Mouse (Mus musculus) kidney, embryonic 15.5 days (tissue): ENCODE measurements at regions not wholly inside any gene's neighbourhood (a gene's known extent, or its start where the extent isn't known, plus 50 kb on each side); places are given as distances from the start of the nearest gene placed in this dataset.

Experiments used
- ATAC-seq: fragments of 200-750 bp; cut with Nextera tagmentation; replicated peaks from 2 replicates; pipeline ENCODE4 v1.8.0; 2017; ENCODE audit warnings: moderate TSS enrichment; ENCODE audit not compliant: low FRiP score
- H3K27ac ChIP-seq: fragments of 300-500 bp; sonication (generic); 2 replicates; pipeline ENCODE4 v1.5.1; 2015; ENCODE audit warnings: mild to moderate bottlenecking, inconsistent platforms
- H3K27me3 ChIP-seq: fragments of 300-500 bp; sonication (generic); 2 replicates; pipeline ENCODE4 v1.6.1; 2015; ENCODE audit warnings: inconsistent platforms
- H3K36me3 ChIP-seq: fragments of 300-500 bp; sonication (generic); 2 replicates; pipeline ENCODE4 v1.6.1; 2015; ENCODE audit warnings: inconsistent platforms
- H3K4me1 ChIP-seq: fragments of 300-500 bp; sonication (generic); 2 replicates; pipeline ENCODE4 v1.6.1; 2015; ENCODE audit warnings: inconsistent platforms
- H3K4me2 ChIP-seq: fragments of 300-500 bp; sonication (generic); 2 replicates; pipeline ENCODE4 v1.6.1; 2015; ENCODE audit warnings: moderate library complexity, mild to moderate bottlenecking, inconsistent platforms
- H3K4me3 ChIP-seq: fragments of 300-500 bp; sonication (generic); replicated peaks from 2 replicates; pipeline ENCODE4 v1.5.1; 2015; ENCODE audit warnings: mild to moderate bottlenecking, inconsistent platforms
- H3K9ac ChIP-seq: fragments of 300-500 bp; sonication (generic); 2 replicates; pipeline ENCODE4 v1.6.1; 2015; ENCODE audit warnings: mild to moderate bottlenecking, inconsistent platforms
- H3K9me3 ChIP-seq: fragments of 300-500 bp; sonication (generic); replicated peaks from 2 replicates; pipeline ENCODE4 v1.6.1; 2016; ENCODE audit warnings: inconsistent platforms
- WGBS: fragments of 180-500 bp; shearing (Covaris S2); methylation state at CpG from one replicate; pipeline ENCODE4 v1.1.7; 2015; ENCODE audit warnings: mixed read lengths; 5-methylcytosine and 5-hydroxymethylcytosine counted together

- WGBS = 96% methylated on average over 3 of the region's 3 CpGs
- Histone ChIP-seq H3K4me2 (no peak overlapping the region), H3K27me3 (no peaks in the 10 kb centered on the region), H3K36me3 (no peaks in the 10 kb centered on the region), H3K4me3 (no peak overlapping the region), H3K9me3 (no peaks in the 10 kb centered on the region), H3K9ac (no peak overlapping the region), H3K27ac (no peak overlapping the region), H3K4me1 (no peaks in the 10 kb centered on the region)
- ATAC-seq = no peak
Measured at GRCm38 (mm10) chr19:15851622-15852021, 95.5 kb downstream of the Psat1 start.

DNA sequence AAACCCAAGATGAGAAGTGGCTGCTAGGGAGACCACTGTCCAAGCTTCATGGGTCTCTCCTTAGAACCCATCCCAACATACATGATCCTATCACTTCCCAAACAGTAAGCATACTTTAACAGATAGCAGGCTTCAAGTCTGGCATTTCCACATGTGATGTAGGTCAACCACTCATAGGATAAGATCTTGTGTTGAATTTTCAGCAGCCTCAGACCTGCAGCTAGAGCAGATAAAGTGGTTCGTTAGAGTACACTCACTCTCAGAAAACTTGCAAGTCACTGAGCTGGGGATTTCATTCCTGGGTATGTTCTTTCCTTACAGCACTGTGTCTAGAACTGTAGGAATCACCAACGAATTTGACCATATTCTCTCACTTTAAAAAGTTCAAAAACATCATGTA is 96.4 kb downstream of the Psat1 start:
- no peak overlapping the region for H3K4me2 ChIP-seq
- H3K27ac ChIP-seq = no peak overlapping the region
- no peaks in the 10 kb centered on the region for H3K4me1 ChIP-seq
- no peaks in the 10 kb centered on the region for H3K36me3 ChIP-seq
- no peaks in the 10 kb centered on the region for H3K27me3 ChIP-seq
- H3K9ac ChIP-seq = no peak overlapping the region
- WGBS = 76% methylated on average over 2 of the region's 2 CpGs
- no peak for ATAC-seq
- no peaks in the 10 kb centered on the region for H3K9me3 ChIP-seq
- H3K4me3 ChIP-seq = no peak overlapping the region

DNA sequence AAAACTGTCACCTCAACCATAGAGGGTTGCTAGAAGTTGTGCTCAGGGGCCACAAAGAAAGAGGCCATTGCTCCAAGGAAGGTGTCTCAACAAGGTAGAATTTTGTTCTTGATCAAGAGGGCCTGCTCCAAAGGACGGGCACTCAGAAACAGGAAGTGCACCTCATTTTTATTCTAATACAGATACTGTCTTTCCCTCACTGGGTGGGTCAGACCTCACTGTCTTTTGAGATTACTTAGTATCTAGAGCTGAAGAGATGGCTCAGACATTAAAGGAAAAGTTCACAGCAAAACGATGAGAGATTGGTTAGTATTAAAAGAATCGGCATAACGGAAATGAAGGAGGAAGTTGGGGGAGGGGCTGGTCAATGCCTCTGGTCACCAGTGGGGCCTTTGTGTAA is 97.9 kb downstream of the Psat1 start:
- no peak for ATAC-seq

DNA sequence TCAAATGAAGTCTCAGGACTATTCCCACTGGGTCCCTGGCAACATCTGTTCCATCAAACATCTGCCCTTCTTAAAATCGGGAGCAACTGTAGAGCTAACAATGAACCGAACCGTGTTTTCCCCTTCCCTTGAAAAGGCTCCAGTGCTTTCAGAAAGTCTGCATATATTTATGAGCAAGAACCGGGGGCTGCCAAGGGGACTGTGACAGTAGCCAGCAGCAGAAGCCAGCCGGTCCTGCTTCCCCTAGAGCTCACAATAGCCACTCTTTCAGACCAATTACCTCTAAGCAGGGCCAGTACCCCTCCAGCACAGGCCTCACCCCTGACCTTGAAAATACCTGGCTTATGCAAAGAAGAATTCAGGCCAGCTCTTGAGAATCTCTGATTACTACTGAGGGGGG is 108.8 kb downstream of the Psat1 start:
- H3K4me2 ChIP-seq = no peak overlapping the region
- ATAC-seq = no peak

More for the DNA sequence above, 97.9 kb downstream of the Psat1 start:
- H3K36me3 ChIP-seq = no peaks in the 10 kb centered on the region
- H3K9me3 ChIP-seq = no peaks in the 10 kb centered on the region
- H3K4me3 ChIP-seq = no peak overlapping the region
- no peak overlapping the region for H3K4me2 ChIP-seq
- no peaks in the 10 kb centered on the region for H3K27me3 ChIP-seq
- H3K27ac ChIP-seq = no peak overlapping the region
- no peaks in the 10 kb centered on the region for H3K4me1 ChIP-seq
- 82% methylated on average over 4 of the region's 4 CpGs for WGBS
- H3K9ac ChIP-seq = no peak overlapping the region

GRCm38 (mm10) chr19:15837715-15838175 is 109.4 kb downstream of the Psat1 start:
- Histone ChIP-seq H3K4me2 (peak overlapping the region; percentile 40; the same call in 1 of the 2 replicates), H3K9me3 (no peaks in the 10 kb centered on the region), H3K4me1 (peaks cover 30% of the 10 kb centered on the region), H3K27ac (peak overlapping the region; percentile 80; the same call in 1 of the 2 replicates), H3K27me3 (no peaks in the 10 kb centered on the region), H3K9ac (no peak overlapping the region), H3K4me3 (no peak overlapping the region), H3K36me3 (no peaks in the 10 kb centered on the region)
- peak; percentile 73 for ATAC-seq
- 5% methylated on average over 1 of the region's 1 CpGs for WGBS

More for the DNA sequence above, 108.8 kb downstream of the Psat1 start:
- H3K27me3 ChIP-seq = no peaks in the 10 kb centered on the region
- H3K9ac ChIP-seq = no peak overlapping the region
- H3K4me1 ChIP-seq = peaks cover 30% of the 10 kb centered on the region
- no peaks in the 10 kb centered on the region for H3K9me3 ChIP-seq
- WGBS = 8% methylated on average over 5 of the region's 5 CpGs
- H3K36me3 ChIP-seq = no peaks in the 10 kb centered on the region
- H3K27ac ChIP-seq = no peak overlapping the region; the same call in 1 of the 2 replicates
- no peak overlapping the region for H3K4me3 ChIP-seq

GRCm38 (mm10) chr19:15836956-15837714 is 110.0 kb downstream of the Psat1 start:
- H3K9me3 ChIP-seq = no peaks in the 10 kb centered on the region
- no peak overlapping the region for H3K4me3 ChIP-seq
- H3K27me3 ChIP-seq = no peaks in the 10 kb centered on the region
- H3K27ac ChIP-seq = peak overlapping the region; percentile 80
- no peaks in the 10 kb centered on the region for H3K36me3 ChIP-seq
- H3K4me1 ChIP-seq = peaks cover 30% of the 10 kb centered on the region
- ATAC-seq = peak; percentile 53; the same call in 1 of the 2 replicates
- peak overlapping the region; percentile 40 for H3K4me2 ChIP-seq
- H3K9ac ChIP-seq = no peak overlapping the region
- 3% methylated on average over 7 of the region's 7 CpGs for WGBS

DNA sequence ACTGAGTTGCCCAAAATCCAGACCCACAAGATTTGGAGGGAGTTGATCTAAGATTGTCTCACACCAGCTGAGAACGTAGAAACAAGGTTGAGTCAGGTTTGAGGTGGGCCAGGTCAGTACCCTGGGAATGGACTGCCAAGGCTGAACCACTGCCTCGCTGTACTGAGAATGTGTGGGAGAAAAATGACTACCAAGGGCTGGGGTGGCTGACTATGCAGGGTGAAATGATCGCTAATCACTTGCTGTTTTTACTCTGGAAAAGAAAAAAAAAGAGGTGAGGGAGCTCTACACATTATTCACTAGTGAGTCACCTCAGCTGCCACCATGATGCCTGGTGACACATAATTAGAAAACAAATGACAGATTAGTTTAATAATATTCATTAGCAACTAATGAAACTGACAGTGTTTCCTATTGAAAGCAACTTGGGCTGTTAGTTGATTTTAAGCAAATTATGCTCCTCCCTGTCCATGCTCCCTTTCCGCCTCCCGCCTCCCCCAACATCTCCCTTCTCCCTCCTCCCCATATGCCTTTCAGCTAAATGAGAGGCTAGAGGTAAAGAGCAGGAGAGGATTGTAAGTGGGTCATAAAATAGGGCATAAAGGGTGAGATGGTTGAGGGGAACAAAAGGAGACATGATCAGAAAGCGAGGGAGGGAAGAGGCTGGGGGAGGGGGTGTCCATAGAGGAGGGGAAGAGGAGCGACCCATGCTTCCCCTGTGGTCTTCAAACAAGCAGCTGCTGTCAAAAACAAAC is 110.8 kb downstream of the Psat1 start:
- no peaks in the 10 kb centered on the region for H3K36me3 ChIP-seq
- no peak overlapping the region for H3K9ac ChIP-seq
- WGBS = 11% methylated on average over 7 of the region's 7 CpGs
- peak; percentile 71 for ATAC-seq
- H3K4me3 ChIP-seq = no peak overlapping the region
- H3K27ac ChIP-seq = peak overlapping the region; percentile 80
- no peaks in the 10 kb centered on the region for H3K9me3 ChIP-seq
- H3K27me3 ChIP-seq = no peaks in the 10 kb centered on the region
- peaks cover 30% of the 10 kb centered on the region for H3K4me1 ChIP-seq
- peak overlapping the region; percentile 40 for H3K4me2 ChIP-seq

DNA sequence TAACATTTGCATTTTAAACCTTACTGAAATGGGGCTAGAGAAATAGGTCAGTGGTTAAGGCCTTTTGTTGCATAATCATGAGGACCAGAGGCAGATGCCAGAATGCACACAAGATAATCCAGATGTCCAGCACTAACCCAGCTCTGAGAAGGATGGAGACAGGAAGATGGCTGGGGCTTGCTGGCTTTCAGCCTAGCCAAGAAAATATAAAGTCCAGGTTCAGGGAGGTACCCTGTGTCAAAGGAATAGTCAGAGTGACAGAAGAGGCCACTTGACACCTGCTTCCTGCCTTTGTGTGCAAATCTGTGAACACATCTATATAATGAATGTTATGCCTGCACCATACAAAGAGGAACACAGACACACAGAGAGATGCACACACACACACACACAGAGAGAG is 116.8 kb downstream of the Psat1 start:
- Histone ChIP-seq H3K4me2 (no peak overlapping the region), H3K4me1 (peaks cover 27% of the 10 kb centered on the region), H3K27ac (peak overlapping the region; percentile 48; the same call in 1 of the 2 replicates), H3K36me3 (no peaks in the 10 kb centered on the region), H3K4me3 (no peak overlapping the region), H3K9ac (no peak overlapping the region), H3K9me3 (no peaks in the 10 kb centered on the region), H3K27me3 (no peaks in the 10 kb centered on the region)
- ATAC-seq = no peak

GRCm38 (mm10) chr19:15829158-15829557 is 118.0 kb downstream of the Psat1 start:
- no peak overlapping the region for H3K9ac ChIP-seq
- peak overlapping the region; percentile 45 for H3K27ac ChIP-seq
- H3K4me2 ChIP-seq = no peak overlapping the region
- H3K27me3 ChIP-seq = no peaks in the 10 kb centered on the region
- no peaks in the 10 kb centered on the region for H3K9me3 ChIP-seq
- 16% methylated on average over 5 of the region's 5 CpGs for WGBS
- peak; percentile 75 for ATAC-seq
- H3K4me1 ChIP-seq = peaks cover 27% of the 10 kb centered on the region
- H3K36me3 ChIP-seq = no peaks in the 10 kb centered on the region
- no peak overlapping the region for H3K4me3 ChIP-seq

- ATAC-seq = no peak; the same call in 1 of the 2 replicates
- WGBS = 50% methylated on average over 10 of the region's 10 CpGs
- Histone ChIP-seq H3K27ac (peak overlapping the region; percentile 45), H3K4me1 (peaks cover 27% of the 10 kb centered on the region), H3K36me3 (no peaks in the 10 kb centered on the region), H3K4me2 (no peak overlapping the region), H3K27me3 (no peaks in the 10 kb centered on the region), H3K4me3 (no peak overlapping the region), H3K9ac (no peak overlapping the region), H3K9me3 (no peaks in the 10 kb centered on the region)
Measured at GRCm38 (mm10) chr19:15827990-15828705, 119.0 kb downstream of the Psat1 start.

GRCm38 (mm10) chr19:15827120-15827989 is 119.8 kb downstream of the Psat1 start:
- peak overlapping the region; percentile 45 for H3K27ac ChIP-seq
- 41% methylated on average over 9 of the region's 9 CpGs for WGBS
- ATAC-seq = peak; percentile 47; the same call in 1 of the 2 replicates

More at GRCm38 (mm10) chr19:15827120-15827989, 119.8 kb downstream of the Psat1 start:
- Histone ChIP-seq H3K4me1 (peaks cover 27% of the 10 kb centered on the region), H3K27me3 (no peaks in the 10 kb centered on the region), H3K4me2 (no peak overlapping the region), H3K9me3 (no peaks in the 10 kb centered on the region), H3K36me3 (no peaks in the 10 kb centered on the region), H3K4me3 (no peak overlapping the region), H3K9ac (no peak overlapping the region)
